Mouse (Mus musculus): ENCODE results near the gene Epb41. TPM values are rescaled to one million over a fixed set of nuclear protein-coding genes. Genes with fewer than 3 reads are reported as not detected.

The Epb41 gene
- polyA plus RNA-seq, 1 experiment from 2014 or later = 122 TPM

DNA sequence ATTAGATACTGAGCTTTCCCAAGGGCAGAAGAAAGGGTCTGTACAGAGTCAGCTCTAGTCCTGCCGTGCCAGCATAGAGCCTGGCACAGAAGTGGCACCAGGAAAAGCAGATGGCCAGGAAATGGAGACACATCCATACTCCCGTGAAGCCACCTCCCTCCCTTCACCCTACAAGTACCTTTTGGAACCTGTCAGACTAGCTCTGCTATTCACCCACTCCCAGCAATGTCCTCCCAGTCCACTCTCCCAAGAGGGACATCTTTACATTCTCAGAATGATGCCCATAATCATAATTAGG lies 7.2 kb downstream of the Epb41 start:
- no peak overlapping the region for H3K27ac ChIP-seq
- WGBS = 64% methylated on average over 2 of the region's 2 CpGs
- H3K9me3 ChIP-seq (replicated peaks) = no peaks in the 10 kb centered on the region
- H3K4me1 ChIP-seq = peaks cover 7% of the 10 kb centered on the region; the same call in 1 of the 2 replicates
- no peak overlapping the region for H3K4me3 ChIP-seq
- no peaks in the 10 kb centered on the region for H3K36me3 ChIP-seq
- no peak for DNase-seq (ENCODE audit: low spot score)
- H3K27me3 ChIP-seq (ENCODE audit: low read depth, poor library complexity, severe bottlenecking) = peaks cover 10% of the 10 kb centered on the region

DNA sequence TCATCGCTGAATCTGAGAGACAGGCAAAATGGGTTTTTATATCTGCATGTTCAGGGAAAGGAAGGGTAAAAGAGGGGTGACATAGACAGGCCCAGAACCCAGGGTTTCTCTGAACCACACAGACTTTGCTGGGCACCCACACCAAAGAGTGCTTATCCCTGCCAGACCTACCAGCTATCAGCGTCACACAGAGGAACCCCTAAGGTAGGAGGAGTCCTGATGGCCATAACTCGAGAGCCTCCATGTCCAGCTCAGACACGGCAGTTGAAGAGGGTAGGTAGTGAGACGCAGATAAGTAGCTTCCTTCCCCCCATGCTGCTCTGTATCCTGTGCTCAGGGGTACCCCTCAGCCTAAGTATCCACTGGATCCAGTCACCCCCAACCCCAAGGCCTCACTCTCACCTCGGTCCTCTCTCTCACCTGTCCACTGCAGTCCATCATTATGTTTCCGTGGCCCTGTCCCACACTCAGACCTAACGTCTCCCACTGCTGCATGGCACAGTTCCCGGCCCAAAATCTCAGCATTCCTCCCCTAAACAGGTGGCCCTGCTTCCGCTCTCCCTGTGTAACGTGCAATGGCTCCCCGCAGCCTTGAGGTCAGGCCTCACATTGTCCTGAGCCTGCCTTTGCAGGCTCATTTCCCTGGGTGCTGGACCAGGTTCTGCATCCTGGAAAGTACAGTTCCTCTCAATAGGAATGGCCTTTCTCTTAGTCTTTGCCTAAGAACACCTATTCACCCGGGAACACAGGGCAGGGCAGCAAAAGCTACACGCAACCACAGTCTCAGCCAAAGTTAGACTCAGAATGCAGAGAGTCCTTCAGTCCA lies 7.8 kb downstream of the Epb41 start:
- H3K27ac ChIP-seq = no peak overlapping the region
- WGBS = 85% methylated on average over 14 of the region's 14 CpGs
- H3K36me3 ChIP-seq = no peaks in the 10 kb centered on the region
- H3K4me3 ChIP-seq = no peak overlapping the region
- H3K27me3 ChIP-seq (ENCODE audit: low read depth, poor library complexity, severe bottlenecking) = peaks cover 7% of the 10 kb centered on the region; the same call in 1 of the 2 replicates
- H3K4me1 ChIP-seq = peaks cover 7% of the 10 kb centered on the region; the same call in 1 of the 2 replicates
- H3K9me3 ChIP-seq (replicated peaks) = no peaks in the 10 kb centered on the region
- no peak for DNase-seq (ENCODE audit: low spot score)

DNA sequence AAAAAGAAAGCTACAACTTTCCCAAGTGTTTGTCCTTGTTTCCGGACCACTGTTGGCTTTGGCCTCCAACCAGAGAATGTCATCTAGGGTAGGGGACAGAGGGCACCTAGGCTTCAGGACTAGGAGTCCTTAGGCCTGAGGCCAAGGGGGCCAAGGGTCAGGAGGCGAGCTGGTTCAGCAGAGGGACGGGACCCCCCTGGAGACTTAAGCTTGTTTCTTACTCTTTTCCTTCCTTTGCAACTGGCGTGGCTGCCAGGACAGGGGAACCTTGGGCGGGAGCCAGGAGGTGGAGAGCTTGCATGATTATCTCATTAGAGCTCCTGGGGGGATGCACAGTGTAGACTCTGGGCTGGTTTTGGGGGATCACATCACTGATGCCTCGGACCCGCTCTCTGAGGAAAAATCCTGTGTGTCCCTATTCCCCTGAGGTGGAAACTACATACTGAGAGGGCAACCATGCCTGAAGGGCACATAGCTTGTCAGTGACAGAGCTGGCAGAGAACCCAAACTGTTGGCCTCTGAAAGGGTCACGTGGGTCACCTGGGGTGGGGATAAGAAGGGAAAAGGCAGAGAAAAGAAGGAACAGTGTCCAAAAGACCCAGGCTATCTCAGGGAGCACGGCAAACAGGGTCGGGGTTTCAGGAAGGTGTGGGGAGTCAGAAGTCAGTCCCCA lies 8.9 kb downstream of the Epb41 start:
- Histone ChIP-seq H3K27me3 (ENCODE audit: low read depth, poor library complexity, severe bottlenecking) (peaks cover 7% of the 10 kb centered on the region; the same call in 1 of the 2 replicates), H3K4me3 (no peak overlapping the region), H3K9me3 (replicated peaks) (no peaks in the 10 kb centered on the region), H3K27ac (no peak overlapping the region), H3K4me1 (peaks cover 7% of the 10 kb centered on the region; the same call in 1 of the 2 replicates), H3K36me3 (no peaks in the 10 kb centered on the region)
- DNase-seq (ENCODE audit: low spot score) = no peak
- WGBS = 80% methylated on average over 10 of the region's 10 CpGs

DNA sequence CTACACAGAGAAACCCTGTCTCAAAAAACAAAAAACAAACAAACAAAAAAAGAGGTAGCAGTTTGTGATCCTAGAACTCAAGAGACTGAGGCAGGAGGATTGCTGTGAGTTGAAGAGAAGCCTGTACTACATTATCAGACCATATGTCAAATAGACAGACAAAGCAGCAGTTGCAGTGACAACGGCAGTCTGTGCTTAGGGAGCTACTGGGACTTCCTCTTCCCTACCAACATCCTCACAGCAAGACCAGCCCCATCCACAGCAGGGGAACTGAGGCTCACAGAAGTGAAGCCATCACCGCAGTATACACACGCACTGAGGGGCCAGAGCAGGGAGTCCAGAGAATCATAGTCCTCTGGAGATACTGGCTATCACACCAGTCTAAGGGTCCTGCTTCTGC lies 9.5 kb downstream of the Epb41 start:
- Histone ChIP-seq H3K27ac (no peak overlapping the region), H3K9me3 (replicated peaks) (no peaks in the 10 kb centered on the region), H3K36me3 (no peaks in the 10 kb centered on the region), H3K4me1 (peaks cover 8% of the 10 kb centered on the region), H3K27me3 (ENCODE audit: low read depth, poor library complexity, severe bottlenecking) (peaks cover 4% of the 10 kb centered on the region; the same call in 1 of the 2 replicates), H3K4me3 (no peak overlapping the region)
- 85% methylated on average over 3 of the region's 3 CpGs for WGBS
- DNase-seq (ENCODE audit: low spot score) = no peak

DNA sequence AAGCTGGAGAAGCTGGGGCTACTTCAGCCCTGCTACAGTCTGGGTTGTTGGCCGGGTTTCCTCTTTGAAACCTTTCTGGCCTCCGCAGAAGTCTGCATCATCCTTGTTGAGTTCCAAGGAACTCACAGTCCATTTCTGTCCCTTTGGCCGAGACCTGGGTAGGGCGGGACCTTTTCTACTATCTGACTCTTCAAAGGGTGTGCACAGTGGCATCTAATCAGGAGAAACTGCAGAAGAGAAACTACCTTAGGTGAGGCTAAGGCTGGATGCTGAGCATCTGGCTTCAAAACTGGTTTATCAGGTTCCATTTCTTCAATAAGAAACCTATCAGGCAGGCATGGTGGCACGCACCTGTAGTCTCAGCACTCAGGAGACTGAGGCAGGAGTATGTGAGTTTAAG lies 10.6 kb downstream of the Epb41 start:
- no peak overlapping the region for H3K27ac ChIP-seq
- H3K36me3 ChIP-seq = no peaks in the 10 kb centered on the region
- no peaks in the 10 kb centered on the region for H3K27me3 ChIP-seq (ENCODE audit: low read depth, poor library complexity, severe bottlenecking)
- H3K4me3 ChIP-seq = no peak overlapping the region
- 91% methylated on average over 5 of the region's 5 CpGs for WGBS
- H3K9me3 ChIP-seq (replicated peaks) = no peaks in the 10 kb centered on the region
- DNase-seq (ENCODE audit: low spot score) = no peak
- peaks cover 11% of the 10 kb centered on the region for H3K4me1 ChIP-seq

DNA sequence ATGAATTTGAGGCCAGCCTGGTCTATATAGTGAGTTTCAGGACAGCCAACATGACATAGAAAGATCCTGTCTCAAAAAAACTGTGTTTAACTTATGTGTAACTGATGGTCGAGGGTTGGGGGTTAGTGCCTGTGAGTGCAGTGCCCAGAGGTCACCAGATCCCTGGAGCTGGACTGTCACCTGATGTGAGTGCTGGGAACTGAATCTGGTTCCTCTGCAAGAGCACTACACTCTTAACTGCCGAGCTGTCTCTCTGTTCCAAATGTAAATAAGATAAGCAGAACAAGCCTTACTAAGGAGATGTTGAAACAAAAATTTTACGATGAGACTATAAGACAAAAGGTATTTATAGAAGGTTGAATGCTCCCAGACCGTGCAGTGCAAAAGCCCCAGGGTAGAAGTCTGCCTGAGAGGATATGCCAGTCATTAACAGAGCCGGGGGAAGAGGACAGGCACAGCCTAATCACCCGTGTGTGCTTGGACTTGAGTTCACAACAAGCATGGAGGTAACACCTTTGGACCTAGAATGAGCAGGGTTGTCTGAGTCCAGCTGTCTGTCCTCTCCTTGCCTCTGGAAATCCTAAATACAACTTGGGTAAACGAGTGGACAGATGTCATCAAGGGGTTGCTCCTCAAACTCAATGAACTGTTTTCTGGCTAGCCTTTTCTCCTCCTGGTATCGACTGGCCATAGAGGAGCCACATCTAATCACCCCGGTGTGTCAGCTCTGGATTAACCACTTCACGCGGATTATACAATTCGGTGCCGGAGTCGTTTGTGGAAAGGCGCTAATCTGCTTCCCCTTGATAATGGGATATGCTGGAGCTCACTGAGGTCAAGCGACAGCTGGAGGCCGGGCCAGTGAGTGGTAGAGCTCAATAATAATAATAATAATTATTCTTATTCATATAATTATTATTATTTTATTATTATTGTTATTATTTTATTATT lies 11.9 kb downstream of the Epb41 start:
- DNase-seq (ENCODE audit: low spot score) = no peak
- H3K36me3 ChIP-seq = no peaks in the 10 kb centered on the region
- H3K9me3 ChIP-seq (replicated peaks) = no peaks in the 10 kb centered on the region
- H3K4me3 ChIP-seq = no peak overlapping the region
- H3K4me1 ChIP-seq = peaks cover 11% of the 10 kb centered on the region
- H3K27me3 ChIP-seq (ENCODE audit: low read depth, poor library complexity, severe bottlenecking) = no peaks in the 10 kb centered on the region
- 77% methylated on average over 17 of the region's 17 CpGs for WGBS
- H3K27ac ChIP-seq = no peak overlapping the region

DNA sequence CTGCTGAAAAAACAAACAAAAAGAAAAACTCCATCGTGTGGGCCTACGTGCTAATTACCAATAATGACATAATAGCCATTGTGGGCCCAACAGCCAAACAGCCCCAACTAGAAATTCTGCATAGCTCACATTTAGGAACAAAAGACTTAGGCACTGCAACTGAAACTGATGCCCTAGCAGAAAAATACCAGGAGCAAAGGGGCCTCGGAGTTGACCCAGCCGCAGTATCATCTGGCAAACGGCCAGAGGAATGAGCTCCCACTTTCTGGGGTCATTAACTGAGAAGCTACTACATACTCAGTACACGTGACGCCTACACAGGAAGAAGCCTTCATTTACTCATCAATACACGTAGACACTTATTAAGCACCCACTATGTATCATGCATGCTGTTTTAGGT lies 12.8 kb downstream of the Epb41 start:
- DNase-seq (ENCODE audit: low spot score) = no peak
- Histone ChIP-seq H3K4me3 (no peak overlapping the region), H3K9me3 (replicated peaks) (no peaks in the 10 kb centered on the region), H3K36me3 (no peaks in the 10 kb centered on the region), H3K27ac (no peak overlapping the region), H3K27me3 (ENCODE audit: low read depth, poor library complexity, severe bottlenecking) (no peaks in the 10 kb centered on the region), H3K4me1 (peaks cover 11% of the 10 kb centered on the region)
- WGBS = 81% methylated on average over 8 of the region's 8 CpGs

DNA sequence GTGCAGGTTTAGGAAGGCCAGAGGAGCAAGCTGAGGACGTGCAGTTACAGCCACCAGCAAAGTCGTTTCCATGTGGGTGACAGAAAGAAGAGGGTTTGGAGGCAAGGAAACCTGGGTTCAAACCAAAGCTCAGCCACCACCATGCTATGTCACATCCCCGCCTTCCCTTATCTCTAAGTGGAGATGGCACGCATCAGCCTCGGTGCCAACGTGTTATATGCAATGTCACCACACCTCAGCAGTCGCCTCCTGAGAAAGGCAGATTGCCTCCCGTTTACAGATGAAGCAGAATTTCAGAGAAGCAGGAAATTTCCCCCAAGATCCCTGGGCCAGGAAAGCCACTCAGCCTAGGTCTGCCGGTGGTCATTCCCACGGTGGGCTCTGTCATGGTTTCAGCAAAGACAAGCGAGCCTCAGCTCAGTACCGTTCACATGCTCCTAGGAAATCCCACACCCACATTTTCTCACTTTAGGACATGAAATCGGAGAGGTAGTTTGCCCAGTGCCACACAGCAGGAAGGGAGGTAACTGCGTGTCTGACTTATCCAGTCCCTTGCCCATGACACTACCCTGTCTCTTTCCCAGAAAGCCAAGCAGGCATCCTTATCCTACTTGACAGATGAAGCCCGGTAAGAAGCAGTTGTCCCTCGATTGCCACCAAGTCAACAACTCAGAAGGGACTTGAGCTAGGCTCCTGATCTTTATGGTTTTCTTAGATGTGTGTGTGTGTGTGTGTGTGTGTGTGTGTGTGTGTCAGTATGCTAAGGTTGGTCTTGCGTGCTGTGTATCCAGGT lies 14.9 kb downstream of the Epb41 start:
- peaks cover 4% of the 10 kb centered on the region; the same call in 1 of the 2 replicates for H3K4me1 ChIP-seq
- no peak for DNase-seq (ENCODE audit: low spot score)
- H3K27ac ChIP-seq = no peak overlapping the region
- no peaks in the 10 kb centered on the region for H3K9me3 ChIP-seq (replicated peaks)
- H3K27me3 ChIP-seq (ENCODE audit: low read depth, poor library complexity, severe bottlenecking) = no peaks in the 10 kb centered on the region
- WGBS = 61% methylated on average over 17 of the region's 17 CpGs
- H3K36me3 ChIP-seq = no peaks in the 10 kb centered on the region
- no peak overlapping the region for H3K4me3 ChIP-seq

DNA sequence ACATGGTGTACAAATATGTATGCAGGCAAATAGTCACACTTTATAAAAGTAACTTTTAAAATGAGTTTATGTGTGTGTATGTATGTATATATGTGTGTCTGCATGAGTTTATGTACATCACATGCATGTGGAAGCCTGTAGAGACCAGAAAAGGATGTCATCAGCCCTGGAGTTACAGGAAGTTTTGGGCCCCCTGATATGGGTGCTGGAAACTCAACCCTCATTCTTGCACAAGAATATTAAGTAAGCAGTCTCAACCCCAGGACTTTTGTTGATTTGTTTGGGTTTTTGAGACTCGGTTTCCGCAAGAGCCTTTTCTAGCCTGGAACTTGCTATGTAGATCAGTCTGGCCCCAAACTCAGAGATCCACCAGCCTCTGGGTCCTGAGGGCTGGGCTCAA lies 15.6 kb downstream of the Epb41 start:
- no peaks in the 10 kb centered on the region for H3K36me3 ChIP-seq
- H3K27me3 ChIP-seq (ENCODE audit: low read depth, poor library complexity, severe bottlenecking) = no peaks in the 10 kb centered on the region
- H3K9me3 ChIP-seq (replicated peaks) = no peaks in the 10 kb centered on the region
- H3K4me1 ChIP-seq = peaks cover 4% of the 10 kb centered on the region; the same call in 1 of the 2 replicates
- no peak overlapping the region for H3K27ac ChIP-seq
- DNase-seq (ENCODE audit: low spot score) = no peak
- no peak overlapping the region for H3K4me3 ChIP-seq
- WGBS = 95% methylated on average over 2 of the region's 2 CpGs

DNA sequence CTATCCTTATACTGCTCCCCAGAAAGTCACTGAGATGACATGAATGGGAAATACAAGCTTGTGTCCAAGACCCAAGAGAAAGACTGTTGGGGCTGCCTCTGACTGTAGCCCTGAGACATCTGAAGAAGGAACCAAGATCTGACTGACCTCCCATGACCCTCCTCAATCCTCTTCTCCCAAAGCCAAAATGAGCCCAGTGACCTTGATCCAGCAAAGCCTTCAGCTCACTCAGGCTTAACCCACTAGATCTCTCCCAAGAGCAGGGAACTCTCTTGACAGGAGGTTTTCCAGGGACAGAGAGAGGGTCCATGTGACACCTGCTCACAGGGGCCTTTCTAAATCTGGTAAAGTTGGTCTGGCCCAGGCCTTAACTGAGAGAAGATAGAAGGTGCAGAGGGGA lies 17.8 kb downstream of the Epb41 start:
- Histone ChIP-seq H3K4me3 (no peak overlapping the region), H3K27ac (no peak overlapping the region), H3K36me3 (no peaks in the 10 kb centered on the region), H3K9me3 (replicated peaks) (no peaks in the 10 kb centered on the region), H3K27me3 (ENCODE audit: low read depth, poor library complexity, severe bottlenecking) (no peaks in the 10 kb centered on the region), H3K4me1 (peaks cover 4% of the 10 kb centered on the region; the same call in 1 of the 2 replicates)
- no peak for DNase-seq (ENCODE audit: low spot score)

DNA sequence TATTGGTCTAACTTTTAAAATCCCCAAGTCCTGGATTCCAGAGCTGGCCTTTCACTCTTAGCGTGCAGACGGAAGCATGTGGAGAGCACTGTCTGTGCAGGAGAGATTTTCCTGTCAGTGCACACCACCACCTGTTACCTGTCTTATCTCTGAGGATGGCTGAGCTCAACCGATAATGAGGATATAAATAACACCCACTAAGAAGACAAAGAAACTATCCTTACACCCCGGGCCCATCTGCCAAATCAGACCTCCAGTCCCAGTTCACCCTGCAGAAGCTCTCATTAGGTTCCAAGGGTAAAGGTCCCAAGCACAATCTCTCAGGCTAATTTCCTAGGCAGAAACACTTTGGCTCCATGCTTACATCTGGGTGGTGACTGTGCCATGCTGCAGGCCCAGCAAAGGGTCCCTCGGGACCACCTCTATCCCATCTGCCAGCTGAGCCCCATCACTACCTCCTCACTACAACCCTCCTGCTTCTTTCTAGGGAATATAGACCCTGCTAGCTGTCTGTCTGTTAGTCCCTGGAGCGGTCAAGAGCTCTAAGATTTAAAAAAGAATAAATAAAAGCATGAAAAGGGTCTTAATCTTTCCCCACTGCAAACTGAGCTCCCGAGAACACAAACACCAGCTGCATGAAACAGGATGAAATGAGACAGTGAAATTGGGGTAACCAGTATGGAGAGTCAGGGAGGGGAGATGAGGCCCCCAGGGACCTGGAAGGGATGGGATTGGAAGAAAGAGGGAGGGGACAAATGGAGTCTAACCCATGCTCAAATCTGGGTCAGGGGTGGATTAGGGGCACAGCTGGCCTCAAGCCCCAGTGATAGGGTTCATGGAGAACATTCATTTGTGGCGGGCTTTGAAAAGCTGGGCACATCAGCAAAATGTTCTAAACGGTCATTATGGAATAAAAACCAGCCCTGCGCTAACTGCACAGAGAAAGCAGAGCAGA lies 23.5 kb downstream of the Epb41 start:
- H3K4me1 ChIP-seq = peaks cover 23% of the 10 kb centered on the region
- no peak for DNase-seq (ENCODE audit: low spot score)
- H3K27me3 ChIP-seq (ENCODE audit: low read depth, poor library complexity, severe bottlenecking) = no peaks in the 10 kb centered on the region
- H3K36me3 ChIP-seq = no peaks in the 10 kb centered on the region
- H3K27ac ChIP-seq = no peak overlapping the region
- no peaks in the 10 kb centered on the region for H3K9me3 ChIP-seq (replicated peaks)
- WGBS = 79% methylated on average over 10 of the region's 10 CpGs
- H3K4me3 ChIP-seq = no peak overlapping the region

Data from limb, embryonic 10.5 days (tissue).